Mouse (Mus musculus): ENCODE results near the gene Arid5b.

Arid5b gene

DNA sequence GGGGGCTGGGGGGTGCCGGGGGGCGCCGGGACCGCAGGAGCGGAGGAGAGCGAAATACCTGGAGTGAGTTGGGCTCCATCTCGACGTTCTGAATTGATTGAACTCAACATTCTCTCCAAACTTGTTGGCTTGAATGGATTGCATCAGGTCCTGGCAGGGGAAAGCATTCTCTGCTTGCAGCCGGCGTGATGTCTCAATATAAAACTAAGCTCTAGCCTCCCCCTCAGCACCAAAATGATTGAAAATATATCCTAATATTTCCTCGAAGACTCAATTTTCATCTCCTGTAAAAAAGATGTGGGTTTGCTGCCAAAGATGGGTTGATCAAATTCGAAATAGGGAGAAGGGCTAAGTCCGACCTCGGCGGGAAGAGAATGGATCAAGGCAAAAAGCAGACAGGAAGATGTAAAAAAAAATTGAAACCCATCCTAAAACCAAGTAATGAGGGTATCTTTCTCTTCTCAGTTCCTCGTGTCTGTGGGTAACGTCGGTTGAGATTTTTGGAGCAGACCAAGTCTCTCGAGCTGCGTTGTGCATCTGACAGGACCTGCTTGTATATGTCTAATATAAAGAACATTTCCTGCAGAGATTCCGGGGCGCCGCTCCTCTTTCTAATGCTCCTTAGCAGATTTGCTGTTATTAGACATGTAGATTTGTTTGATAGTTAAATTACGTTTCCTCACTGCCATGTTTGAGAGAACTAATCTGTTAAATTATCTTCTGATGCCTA, at the start of gene Arid5b:
TSS of gene Arid5b (minus strand) at position 109 of the 730 bp plus-strand sequence.
- peak; percentile 77 for DNase-seq (ENCODE audit: low spot score)

DNA sequence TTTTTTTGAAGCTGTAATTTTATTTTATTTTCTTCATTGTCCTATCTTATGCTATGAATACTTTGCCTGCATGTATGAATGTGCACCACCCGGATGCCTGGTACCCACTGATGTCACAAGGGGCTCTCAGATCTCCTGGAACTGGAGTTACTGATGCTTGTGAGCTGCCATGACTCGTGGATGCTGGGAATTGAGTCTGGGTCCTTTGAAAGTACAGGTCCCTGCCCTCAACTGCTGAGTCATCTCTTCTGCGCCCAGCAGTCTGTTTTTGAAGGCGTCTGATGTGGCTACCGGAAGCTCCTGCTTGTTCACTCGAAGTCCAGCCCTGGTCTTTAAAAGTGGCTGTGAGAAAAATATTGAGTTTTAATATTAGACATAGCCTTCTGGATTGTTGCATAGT, 46.8 kb upstream of the Arid5b start:
- DNase-seq (ENCODE audit: low spot score): no peak

DNA sequence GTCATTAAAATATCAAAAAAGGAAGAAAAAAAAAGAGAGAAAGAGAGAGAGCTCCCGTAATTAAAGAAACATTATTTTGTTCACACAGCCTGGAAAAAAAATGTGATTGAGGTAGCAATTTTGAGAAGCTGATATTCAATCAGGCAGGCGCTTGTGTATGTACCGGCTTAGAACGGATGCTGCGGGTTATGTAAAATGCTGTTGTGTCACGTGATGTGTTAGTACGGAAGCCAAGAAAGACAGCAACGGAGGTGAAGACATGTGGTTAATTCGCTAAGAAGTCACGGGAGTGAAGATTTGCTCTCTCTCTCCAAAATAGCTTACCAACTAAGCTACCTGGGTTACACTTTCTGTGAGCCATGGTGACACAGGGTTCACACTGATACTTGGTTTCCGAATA, 45.5 kb upstream of the Arid5b start:
- DNase-seq (ENCODE audit: low spot score): no peak

DNA sequence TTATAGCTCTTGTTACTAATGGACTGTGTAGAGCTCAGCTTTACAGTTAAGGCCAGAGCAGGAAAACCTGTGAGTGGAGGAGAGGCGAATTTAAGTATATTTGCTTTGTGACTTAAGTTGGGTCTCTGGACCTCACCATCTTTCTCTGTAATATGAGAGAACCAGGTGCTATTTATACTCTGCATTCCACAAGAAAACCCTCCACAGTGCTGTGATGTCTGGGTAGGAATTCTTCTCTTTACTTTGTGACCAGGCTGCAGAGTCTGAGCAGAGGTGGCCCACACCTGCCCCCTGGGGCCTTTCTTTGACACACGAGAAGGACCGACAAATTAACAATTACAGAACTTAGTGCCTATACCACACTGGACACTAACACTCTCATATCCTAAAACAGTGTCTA, 44.6 kb upstream of the Arid5b start:
- DNase-seq (ENCODE audit: low spot score): no peak

DNA sequence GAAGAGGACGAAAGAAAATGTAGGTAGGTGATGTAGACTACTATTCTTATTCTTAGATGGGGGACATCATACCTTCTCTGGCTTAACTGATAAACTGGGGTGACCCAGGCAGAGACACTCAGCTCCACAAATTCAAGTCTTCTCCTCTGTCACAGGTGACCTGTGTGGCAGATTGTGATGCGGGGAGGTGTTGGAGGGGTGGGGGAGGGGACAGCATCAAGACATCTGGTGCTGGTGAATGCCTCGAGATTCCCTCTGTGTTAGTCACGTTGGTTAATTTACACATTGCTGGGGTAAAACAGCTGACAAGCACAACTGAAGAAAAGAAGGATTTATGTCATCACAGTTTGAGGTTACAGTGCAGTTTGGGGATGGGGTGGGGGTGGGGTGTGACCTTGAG, 42.4 kb upstream of the Arid5b start:
- no peak for DNase-seq (ENCODE audit: low spot score)

DNA sequence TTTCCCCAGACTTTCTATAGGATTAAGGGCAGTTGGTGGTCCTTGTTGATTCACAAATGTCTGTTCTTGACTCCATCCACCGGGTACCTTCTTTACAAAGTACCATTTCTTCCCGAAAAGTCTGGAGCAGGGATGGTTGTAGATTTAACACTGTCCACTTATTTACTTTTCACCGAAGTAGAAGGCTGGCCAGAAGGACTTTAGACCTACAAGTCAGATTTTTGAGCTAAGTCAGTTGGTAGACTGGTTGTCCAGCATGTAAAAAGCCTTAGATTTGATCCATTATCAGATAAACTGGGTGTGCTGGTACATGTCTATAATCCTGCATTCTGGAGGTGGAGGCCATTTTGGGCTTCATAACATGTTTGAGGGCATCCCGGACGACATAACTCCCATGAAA, 42.0 kb upstream of the Arid5b start:
- no peak for DNase-seq (ENCODE audit: low spot score)

DNA sequence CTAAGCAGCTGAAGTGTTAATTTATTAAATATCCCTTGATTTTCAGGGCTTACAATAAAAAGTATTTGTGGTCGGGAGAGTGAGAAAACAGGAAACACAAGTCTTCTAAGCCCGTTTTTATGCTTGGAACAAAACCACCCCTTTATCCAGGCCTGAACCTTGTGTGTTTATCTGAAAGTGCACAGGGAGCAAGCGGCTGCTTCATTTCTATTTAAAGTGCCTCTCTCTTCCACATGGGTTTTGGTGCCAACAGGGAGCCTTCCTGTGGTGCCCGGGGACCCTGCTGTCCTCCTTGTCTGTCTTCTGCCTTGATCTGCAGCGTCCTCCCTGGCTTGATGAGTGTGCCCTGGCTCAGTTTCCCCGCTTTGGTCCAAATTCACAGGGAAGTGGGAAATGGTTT, 40.9 kb upstream of the Arid5b start:
- no peak for DNase-seq (ENCODE audit: low spot score)

DNA sequence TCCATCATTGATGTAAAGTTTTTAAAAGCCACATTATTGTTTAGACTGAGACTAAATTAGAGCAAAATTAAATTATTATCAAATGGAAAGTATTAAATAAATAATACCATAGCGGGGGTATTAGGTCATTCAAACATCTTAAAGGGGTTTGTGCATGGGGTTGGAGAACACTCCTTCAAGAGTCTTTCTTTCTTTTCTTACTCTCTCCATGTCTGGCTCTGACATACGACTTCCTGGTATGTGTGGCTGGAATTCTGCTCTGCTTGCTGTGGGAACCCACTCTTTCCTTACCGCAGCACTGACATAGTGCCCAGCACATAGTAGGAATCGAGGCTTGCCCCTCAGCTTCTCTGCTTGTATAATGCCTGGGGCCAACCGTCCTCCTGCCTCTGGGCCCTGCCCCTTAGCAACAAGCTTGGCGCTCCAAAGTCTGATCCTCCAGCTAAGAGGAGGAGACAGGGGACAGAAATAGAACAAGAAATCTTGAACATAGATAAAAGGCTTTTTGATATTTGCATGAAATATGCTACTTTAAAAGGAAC, 40.0 kb upstream of the Arid5b start:
- DNase-seq (ENCODE audit: low spot score): no peak

DNA sequence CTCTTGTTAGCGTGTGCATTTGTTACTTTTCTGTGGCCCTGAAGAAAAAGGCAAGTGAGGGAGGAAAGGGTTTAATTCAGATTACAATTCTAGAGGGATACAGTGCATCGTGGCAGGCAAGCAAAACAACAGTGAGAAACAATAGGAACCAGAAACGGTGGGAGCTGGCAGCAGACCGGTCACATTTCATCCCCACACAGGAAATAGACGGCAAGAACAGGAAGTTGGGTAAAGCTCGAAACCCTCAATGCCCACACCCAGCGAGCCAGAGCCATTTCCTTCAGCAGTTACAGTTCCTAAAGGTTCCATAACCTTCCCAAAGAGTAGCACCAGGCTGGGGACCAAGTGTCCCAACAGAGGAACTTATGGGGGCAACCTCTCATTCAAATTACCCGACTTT, 34.2 kb upstream of the Arid5b start:
- DNase-seq (ENCODE audit: low spot score): no peak

DNA sequence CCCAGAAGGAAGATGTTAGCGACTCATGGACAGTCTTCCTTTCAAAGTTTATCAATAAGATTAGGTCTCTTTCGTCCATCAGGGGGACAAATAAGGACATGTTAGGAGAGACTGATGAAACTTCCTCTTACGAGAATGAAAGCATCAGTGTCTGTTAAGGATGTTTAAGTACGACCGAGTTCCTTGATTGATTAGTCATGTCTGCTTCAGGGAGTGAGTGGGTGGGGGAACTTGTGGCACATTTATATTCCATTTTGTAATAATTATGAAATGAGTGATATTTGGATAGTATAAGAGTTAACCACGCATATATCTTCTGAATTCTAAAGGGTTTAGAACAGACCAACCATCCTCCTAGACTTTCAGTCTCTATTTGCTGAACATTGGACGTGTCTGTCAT, 22.5 kb upstream of the Arid5b start:
- DNase-seq (ENCODE audit: low spot score): no peak

DNA sequence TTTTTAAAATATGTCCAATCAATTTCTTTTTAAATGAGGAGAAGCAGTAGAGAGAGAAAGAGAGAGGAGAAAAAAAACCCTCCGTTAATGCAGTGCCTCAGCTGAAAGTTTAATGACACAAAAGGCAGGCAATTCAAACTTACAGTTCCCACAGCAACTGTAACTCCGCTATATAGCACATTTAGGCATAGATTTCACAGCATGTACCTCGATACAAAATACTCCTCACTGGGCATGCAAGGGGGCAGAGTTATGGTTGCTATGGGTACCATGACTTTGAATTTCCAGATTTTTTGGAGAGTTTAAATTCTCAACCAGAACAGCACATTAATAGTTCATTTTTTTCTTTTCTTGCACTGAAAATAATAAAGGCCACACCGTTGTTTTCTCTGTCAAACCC, 10.9 kb upstream of the Arid5b start:
- DNase-seq (ENCODE audit: low spot score): no peak

DNA sequence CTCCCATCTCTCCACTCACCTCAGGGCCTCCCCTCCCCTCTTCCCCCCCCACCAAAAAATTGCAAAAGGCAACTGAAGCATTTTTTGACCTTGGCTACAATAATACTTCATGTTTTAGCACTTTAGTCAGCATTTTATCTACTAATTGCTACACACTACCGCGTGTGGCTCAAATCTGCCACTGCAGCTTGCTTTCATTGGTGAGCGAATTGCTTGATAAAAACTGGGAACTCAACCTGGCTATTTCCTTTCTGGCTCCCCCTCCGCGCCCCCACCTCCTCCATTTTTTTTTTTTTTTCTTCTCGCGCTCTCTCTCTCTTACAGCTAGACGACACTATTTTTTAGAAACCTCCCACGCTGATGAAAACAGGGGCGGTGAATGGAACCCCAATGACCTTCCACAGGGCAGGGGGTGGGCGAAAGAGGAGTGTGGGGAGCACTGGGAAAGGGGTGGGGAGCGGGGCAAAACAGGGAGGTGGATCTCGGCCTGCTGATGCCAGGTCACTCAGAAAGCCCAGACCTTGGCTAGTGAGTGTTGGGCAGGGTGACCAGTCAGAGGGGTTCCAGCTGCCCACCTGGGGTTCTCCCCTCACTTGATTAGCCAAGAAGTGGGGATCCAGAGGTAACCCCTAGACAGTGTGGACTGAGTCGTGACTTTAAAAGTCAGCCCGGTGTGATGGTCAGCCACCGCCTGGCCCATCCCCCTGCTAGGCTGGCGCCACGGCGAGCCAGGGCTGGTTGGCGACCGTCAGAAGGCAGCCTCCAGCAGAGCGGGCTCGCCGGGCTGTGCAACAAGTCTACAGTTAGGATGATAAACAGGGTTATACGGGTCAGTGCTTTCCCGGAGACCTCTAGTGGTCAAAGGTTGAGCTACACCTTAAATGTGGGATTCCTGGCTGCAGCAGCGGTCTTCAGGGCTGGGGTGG, 4.2 kb upstream of the Arid5b start:
- peak; percentile 91 for DNase-seq (ENCODE audit: low spot score)

DNA sequence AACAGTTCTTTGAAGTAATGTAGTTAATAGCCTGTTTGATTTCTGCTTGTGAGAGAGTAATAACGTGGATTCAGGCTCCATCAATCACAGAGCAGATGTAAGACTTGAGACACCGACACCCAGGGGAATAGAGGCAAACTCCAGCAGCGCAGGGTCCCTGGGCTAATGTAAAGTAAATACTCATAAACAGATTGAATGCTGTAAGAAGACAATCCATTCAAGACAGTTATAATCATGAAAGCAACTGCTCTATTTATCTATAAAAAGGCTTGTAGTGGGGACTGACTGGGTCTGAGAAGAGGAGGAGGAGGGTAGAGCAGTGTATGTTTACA, 3.2 kb upstream of the Arid5b start:
- DNase-seq (ENCODE audit: low spot score): peak; percentile 54

DNA sequence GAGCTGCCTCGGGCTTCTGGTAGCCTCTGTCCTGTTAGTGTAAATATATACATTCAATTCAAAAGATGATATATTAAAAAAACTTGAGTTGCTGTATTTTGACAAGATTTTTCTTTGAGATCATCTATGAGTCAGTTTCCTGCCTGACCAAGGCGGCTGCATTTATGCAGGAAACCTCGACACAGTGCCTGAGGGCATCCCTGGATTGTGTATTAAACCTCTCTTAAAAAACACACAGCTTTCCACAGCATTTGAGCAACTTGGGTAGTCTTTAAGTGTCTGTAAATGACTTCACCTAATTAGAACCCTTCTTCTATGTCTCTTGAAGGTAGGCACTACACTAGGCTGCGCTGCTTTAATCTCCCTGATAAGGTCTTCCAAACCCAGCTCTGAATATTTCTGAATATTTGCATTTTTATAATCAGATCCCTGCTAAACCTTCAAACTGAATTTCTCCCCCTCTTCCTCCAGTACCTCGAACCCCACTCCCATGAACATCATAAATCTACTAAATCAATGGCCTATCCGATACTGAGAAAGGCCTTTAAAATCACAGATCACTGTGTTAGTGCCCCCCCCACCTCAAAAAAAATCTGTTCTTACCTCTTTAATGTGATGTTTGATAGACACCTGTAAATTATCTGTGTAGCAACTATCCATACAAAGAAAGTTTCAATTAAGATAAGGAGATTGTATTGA, 2.7 kb upstream of the Arid5b start:
- DNase-seq (ENCODE audit: low spot score): peak; percentile 30

DNA sequence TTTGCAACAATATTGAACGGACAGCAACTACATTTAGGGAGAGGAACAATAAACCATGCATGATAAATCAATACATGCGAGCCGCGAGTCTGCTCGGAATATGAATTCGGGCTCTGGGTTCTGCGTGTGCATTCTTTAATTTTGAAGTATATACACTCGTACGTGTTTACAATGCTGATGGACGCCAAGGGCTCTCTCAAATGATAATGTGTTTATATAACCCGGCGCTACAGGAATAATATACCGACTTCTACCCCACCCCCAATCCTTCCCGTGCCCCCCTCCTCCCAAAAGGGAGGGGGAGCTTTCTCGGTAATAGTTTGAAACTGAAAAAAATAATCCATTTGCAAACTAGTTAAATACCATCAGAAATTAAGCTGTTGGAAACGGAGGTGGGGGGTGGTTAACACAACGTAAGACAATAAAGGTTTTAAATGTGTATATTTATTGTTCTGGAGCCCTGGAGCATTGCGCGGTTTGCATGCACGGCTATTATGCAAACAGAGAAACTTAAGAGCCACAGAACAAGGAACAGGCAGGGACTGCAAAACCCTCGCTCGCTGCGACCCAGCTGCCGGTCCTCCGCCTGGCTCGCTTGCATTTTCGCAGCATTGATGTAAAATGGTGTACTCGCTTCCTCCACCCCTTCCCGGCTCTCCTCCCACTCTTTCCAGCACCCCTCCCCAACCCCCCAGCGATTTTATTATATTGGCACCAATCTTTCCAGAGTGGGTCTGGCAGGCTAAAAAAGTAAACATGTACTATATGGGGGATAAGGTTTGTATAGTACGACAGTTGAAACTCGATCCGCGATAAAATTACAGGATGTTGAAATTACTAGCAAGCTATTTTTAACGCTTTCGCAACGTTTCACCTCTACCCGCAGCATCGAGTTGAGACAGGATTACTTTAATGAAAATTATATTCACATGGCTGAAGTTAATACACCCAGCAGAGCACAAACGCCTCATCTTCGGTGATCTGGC, 1.3 kb upstream of the Arid5b start:
- peak; percentile 61 for DNase-seq (ENCODE audit: low spot score)

DNA sequence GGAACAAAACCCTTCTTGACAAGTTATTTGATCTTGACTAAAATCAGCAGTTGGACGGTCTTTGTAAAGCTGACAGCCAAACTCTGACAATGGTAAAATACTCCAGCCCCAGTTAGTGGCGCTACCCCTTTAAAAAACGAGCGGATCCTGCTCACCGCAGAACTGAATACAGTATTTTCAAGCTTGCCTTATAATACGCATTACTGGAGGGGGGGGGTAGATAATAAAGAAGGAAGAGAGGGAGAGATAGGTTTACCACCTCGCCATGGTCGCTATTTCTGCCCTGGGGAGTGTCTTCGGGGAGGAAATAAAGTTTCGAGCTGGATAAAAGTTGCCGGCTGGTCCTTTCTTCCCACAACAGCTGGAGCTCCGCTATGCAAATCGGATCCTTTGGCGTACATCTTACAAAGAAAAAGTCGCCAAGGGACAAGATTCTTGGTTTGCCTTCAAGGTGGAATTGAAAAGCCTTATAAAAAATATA, 829 bp downstream of the Arid5b start:
- peak; percentile 60 for DNase-seq (ENCODE audit: low spot score)

DNA sequence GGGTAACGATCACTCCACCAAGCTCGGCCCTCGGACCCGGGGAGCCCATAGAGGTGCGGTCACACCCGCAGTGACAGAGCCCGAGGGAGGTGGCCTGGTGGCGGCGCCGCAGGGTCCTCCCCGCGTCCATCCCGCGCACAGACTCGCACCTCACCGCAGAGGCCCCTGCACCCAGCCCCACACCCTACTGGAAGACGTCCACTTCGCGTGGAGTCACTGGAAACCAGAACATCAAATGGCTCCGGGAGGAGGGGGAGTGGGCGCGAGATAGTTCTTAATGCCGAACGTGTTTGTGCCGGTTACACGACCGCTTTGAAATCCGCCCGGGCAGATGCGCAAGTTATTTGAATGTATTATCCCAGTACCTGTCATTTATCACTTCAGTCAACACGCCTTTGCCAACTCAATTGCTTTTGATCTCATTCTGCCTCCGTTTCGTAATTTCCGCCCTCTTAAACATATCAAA, 1.5 kb downstream of the Arid5b start:
- DNase-seq (ENCODE audit: low spot score): peak; percentile 72

DNA sequence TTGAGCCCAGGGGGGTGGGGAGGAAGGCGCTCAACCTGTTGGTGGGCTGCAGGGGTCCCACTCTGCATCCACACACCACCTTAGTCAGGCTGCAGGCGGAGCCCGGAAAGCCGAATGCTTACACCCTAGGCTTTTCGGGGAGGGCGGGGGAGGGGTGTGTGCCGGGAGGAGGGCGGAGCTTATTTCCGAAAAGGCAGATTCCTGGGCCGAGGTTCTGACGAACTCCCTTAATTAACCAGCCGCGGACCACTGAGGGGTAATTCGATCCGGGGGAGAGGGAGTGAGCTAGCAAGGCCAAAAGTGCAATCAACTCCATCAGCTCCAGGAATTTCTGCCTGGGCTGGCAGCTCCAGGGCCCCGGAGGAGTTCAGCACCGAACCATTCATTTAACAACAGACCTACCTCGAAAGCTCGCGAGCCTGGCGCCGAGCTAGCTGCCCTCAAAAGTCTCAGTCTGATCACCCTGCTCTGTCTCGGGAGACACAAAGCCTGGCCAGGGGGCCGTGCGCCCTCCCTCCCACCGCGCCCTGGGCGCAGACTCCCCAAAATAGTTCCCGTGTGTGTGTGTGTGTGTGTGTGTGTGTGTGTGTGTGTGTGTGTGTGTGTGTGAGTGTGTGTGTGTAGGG, 2.1 kb downstream of the Arid5b start:
- DNase-seq (ENCODE audit: low spot score): peak; percentile 84

DNA sequence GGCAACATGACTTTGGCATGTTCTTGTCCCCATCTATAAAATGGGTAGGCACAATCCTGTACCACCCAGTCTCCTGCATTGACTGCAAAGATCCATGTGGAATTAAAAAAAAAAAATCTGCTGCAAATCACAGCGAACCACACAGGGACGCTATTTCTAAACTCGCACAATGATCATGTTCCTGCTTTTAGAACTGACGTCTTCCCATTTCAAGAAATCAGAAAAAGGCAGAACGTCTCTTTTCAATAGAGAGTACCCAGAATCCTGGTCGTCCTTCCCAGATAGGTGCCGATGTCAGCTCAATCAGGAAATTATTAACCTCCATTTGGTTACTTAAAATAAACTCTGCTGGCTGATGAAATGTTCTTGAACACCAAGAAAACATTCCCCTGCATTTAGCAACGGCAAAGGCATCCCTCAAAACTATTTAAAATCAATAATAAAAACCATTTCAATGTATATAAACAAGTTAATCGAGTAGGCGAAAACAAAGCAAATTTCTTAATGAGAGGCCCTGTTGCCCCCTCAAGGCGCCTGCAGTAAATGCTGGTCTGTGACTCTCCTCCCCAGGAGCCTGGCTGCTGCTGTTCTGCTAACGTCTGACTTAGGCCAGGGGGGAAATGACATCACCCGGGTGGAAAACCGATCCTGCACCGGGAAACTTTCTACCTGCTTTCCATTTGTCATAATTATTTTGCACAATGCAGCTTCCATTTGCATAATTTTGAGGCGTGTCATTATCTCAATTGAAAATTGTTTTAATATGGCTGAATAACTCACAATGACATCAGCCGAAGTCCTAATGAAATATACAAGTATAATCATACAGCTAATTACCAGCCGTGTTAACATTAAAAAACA, 3.4 kb downstream of the Arid5b start:
- peak; percentile 81 for DNase-seq (ENCODE audit: low spot score)

DNA sequence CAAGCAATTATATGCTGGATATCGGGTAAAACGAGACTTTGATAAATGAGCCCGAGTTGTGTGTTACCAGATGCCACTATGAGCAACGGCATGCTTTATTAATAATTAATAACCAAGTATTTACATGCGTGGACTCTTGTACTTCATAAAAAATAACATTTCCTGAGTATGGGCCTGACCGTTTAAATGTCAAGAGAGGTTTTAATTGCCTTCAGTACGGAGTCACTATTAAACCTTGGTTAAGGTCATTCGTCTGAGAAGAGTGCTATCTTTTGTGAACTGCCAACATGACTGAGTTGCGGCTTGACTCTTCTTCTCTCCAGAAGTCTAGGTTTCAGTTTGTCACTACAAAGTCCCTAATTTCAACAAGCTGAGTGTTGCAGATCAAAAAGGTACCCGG, 8.8 kb downstream of the Arid5b start:
- DNase-seq (ENCODE audit: low spot score): no peak
